Comparison of ENCODE assay signal across 8 mouse cellular contexts in genomic region chr11:84871046-84871445, GRCm38 (mm10). TPM values are rescaled to one million over a fixed set of nuclear protein-coding genes. Genes with fewer than 3 reads are reported as not detected.
A peak's percentile ranks its signal among the peaks of the same experiment; 100 is the strongest.
DNase-seq lines count a peak whose midpoint lies in the region; ATAC-seq and TF ChIP-seq lines count a peak whose summit lies in the region.

No protein-coding gene starts in this region.

- peak overlapping the region; percentile 84 for H3K4me2 ChIP-seq in heart, embryonic 14.5 days (ENCODE audit: low read length)
- H3K4me2 ChIP-seq in embryonic facial prominence, embryonic 12.5 days (replicated peaks): peak overlapping the region; percentile 72
- peak overlapping the region; percentile 61 for H3K4me2 ChIP-seq in kidney, embryonic 16.5 days (replicated peaks; ENCODE audit: low read depth, low read length)
- peak overlapping the region; percentile 84 for H3K4me2 ChIP-seq in neural tube, embryonic 14.5 days (ENCODE audit: low read depth, low read length)

- intact Hi-C loops in heart, postnatal 10 days (cut with DNase I): loop anchor here (1.0 kb wide), 1 partner anchor 8 kb away; no protein-coding TSS in a partner anchor

- H3K4me3 ChIP-seq in heart, embryonic 14.5 days (ENCODE audit: control insufficient read depth in 1 of 2, insufficient read depth in 1 of 2, low read depth in 1 of 2, low read length in 2 of 2): peak overlapping the region; percentile 96 to 98
- H3K4me3 ChIP-seq in ES-Bruce4 (ENCODE audit: low read depth, low read length): peak overlapping the region; percentile 93
- H3K4me3 ChIP-seq in embryonic facial prominence, embryonic 12.5 days: peak overlapping the region; percentile 93
- H3K4me3 ChIP-seq in kidney, embryonic 16.5 days (ENCODE audit: low read length): peak overlapping the region; percentile 97
- peak overlapping the region; percentile 90 for H3K4me3 ChIP-seq in neural tube, embryonic 14.5 days (ENCODE audit: low read depth, low read length)

- under 1% methylated on average over 10 of the region's 10 CpGs for WGBS in heart, embryonic 14.5 days
- WGBS in embryonic facial prominence, embryonic 12.5 days: under 1% methylated on average over 10 of the region's 10 CpGs
- 2% methylated on average over 10 of the region's 10 CpGs for WGBS in kidney, embryonic 16.5 days
- 3% methylated on average over 10 of the region's 10 CpGs for WGBS in neural tube, embryonic 14.5 days

- H3K9ac ChIP-seq in heart, embryonic 14.5 days (ENCODE audit: low read length): peak overlapping the region; percentile 96
- H3K9ac ChIP-seq in ES-Bruce4 (ENCODE audit: low read depth, poor library complexity, severe bottlenecking): peak overlapping the region; percentile 99
- H3K9ac ChIP-seq in embryonic facial prominence, embryonic 12.5 days: peak overlapping the region; percentile 92
- peak overlapping the region; percentile 95 for H3K9ac ChIP-seq in kidney, embryonic 16.5 days (replicated peaks; ENCODE audit: low read length)
- H3K9ac ChIP-seq in neural tube, embryonic 14.5 days (replicated peaks; ENCODE audit: low read depth, low read length): peak overlapping the region; percentile 92

- peaks cover 11% of the 10 kb centered on the region; the same call in 1 of the 2 replicates for H3K36me3 ChIP-seq in heart, embryonic 14.5 days (ENCODE audit: control insufficient read depth, insufficient read depth, low read length)
- H3K36me3 ChIP-seq in ES-Bruce4 (ENCODE audit: control insufficient read depth, insufficient read depth, low read length, poor library complexity, severe bottlenecking): peaks cover 7% of the 10 kb centered on the region
- no peaks in the 10 kb centered on the region for H3K36me3 ChIP-seq in embryonic facial prominence, embryonic 12.5 days
- no peaks in the 10 kb centered on the region for H3K36me3 ChIP-seq in kidney, embryonic 16.5 days (ENCODE audit: insufficient read depth, low read length)
- H3K36me3 ChIP-seq in neural tube, embryonic 14.5 days (ENCODE audit: control insufficient read depth, insufficient read depth, low read length): no peaks in the 10 kb centered on the region

- H3K9me3 ChIP-seq in heart, embryonic 14.5 days (ENCODE audit: control insufficient read depth, low read length): no peaks in the 10 kb centered on the region
- H3K9me3 ChIP-seq in ES-Bruce4 (replicated peaks; ENCODE audit: control insufficient read depth, insufficient read depth, low read length, poor library complexity, severe bottlenecking): no peaks in the 10 kb centered on the region
- H3K9me3 ChIP-seq in embryonic facial prominence, embryonic 12.5 days: no peaks in the 10 kb centered on the region
- H3K9me3 ChIP-seq in kidney, embryonic 16.5 days (ENCODE audit: low read length): no peaks in the 10 kb centered on the region
- H3K9me3 ChIP-seq in neural tube, embryonic 14.5 days (ENCODE audit: control insufficient read depth, low read length): no peaks in the 10 kb centered on the region

- no peak for DNase-seq in heart, postnatal 10 days
- DNase-seq in urinary bladder, postnatal 25 days (ENCODE audit: low spot score): no peak
- DNase-seq in ovary, postnatal 10 days (ENCODE audit: low spot score): no peak

- H3K4me1 ChIP-seq in heart, embryonic 14.5 days (ENCODE audit: control insufficient read depth in 2 of 2, insufficient read depth in 2 of 2, low read length in 2 of 2): peaks cover 0 to 17% of the 10 kb centered on the region in 2 experiments; a peak in 2 of 4 replicates
- H3K4me1 ChIP-seq in ES-Bruce4 (ENCODE audit: control insufficient read depth, insufficient read depth, low read length): no peaks in the 10 kb centered on the region
- H3K4me1 ChIP-seq in embryonic facial prominence, embryonic 12.5 days: peaks cover 16% of the 10 kb centered on the region
- H3K4me1 ChIP-seq in kidney, embryonic 16.5 days (ENCODE audit: insufficient read depth, low read length): peaks cover 21% of the 10 kb centered on the region
- H3K4me1 ChIP-seq in neural tube, embryonic 14.5 days (ENCODE audit: control insufficient read depth, insufficient read depth, low read length): peaks cover 17% of the 10 kb centered on the region

- H3K27ac ChIP-seq in heart, embryonic 14.5 days (replicated peaks in 1 of 2; ENCODE audit: control insufficient read depth in 1 of 2, insufficient read depth in 1 of 2, low read depth in 2 of 2, low read length in 2 of 2): peak overlapping the region; percentile 98 to 100
- H3K27ac ChIP-seq in ES-Bruce4 (ENCODE audit: insufficient read depth, low read length): peak overlapping the region; percentile 79
- peak overlapping the region; percentile 94 for H3K27ac ChIP-seq in embryonic facial prominence, embryonic 12.5 days
- H3K27ac ChIP-seq in kidney, embryonic 16.5 days (ENCODE audit: low read length): peak overlapping the region; percentile 99
- peak overlapping the region; percentile 99 for H3K27ac ChIP-seq in neural tube, embryonic 14.5 days (ENCODE audit: low read depth, low read length)

- TF ChIP-seq POLR2A in ES-Bruce4 (IDR thresholded peaks at IDR 0.05; ENCODE audit: insufficient read depth, low read length): no peak

- peak; percentile 22; the same call in 1 of the 2 replicates for ATAC-seq in heart, embryonic 14.5 days (ENCODE audit: insufficient number of reproducible peaks, insufficient read depth, low FRiP score, low read depth)
- 0 out of 2 replicates have a peak, but pooled peaks have one; percentile 6 for ATAC-seq in embryonic facial prominence, embryonic 12.5 days (ENCODE audit: insufficient number of reproducible peaks, insufficient read depth, low FRiP score, low TSS enrichment)
- ATAC-seq in kidney, embryonic 16.5 days (ENCODE audit: low FRiP score, low TSS enrichment): peak; percentile 52
- ATAC-seq in neural tube, embryonic 14.5 days (ENCODE audit: low read depth): peak; percentile 55

- TF ChIP-seq CTCF in ES-Bruce4 (IDR thresholded peaks at IDR 0.05; ENCODE audit: low read depth, low read length): no peak

- no peaks in the 10 kb centered on the region for H3K27me3 ChIP-seq in heart, embryonic 14.5 days (ENCODE audit: control insufficient read depth, insufficient read depth, low read length)
- no peaks in the 10 kb centered on the region for H3K27me3 ChIP-seq in ES-Bruce4 (ENCODE audit: control insufficient read depth, insufficient read depth, low read length, poor library complexity, severe bottlenecking)
- H3K27me3 ChIP-seq in embryonic facial prominence, embryonic 12.5 days: no peaks in the 10 kb centered on the region
- H3K27me3 ChIP-seq in kidney, embryonic 16.5 days (ENCODE audit: insufficient read depth, low read length): no peaks in the 10 kb centered on the region
- H3K27me3 ChIP-seq in neural tube, embryonic 14.5 days (ENCODE audit: control insufficient read depth, insufficient read depth, low read length): no peaks in the 10 kb centered on the region

- TF ChIP-seq EP300 in ES-Bruce4 (IDR thresholded peaks at IDR 0.05; ENCODE audit: insufficient read depth, low read depth, low read length): no peak

RNA-seq across cellular contexts. Expression of gene Ggnbp2, which starts 0.4 kb away (rescaled TPM):
- 49.9 and 54.4 TPM in 2 replicates for polyA plus RNA-seq in heart, embryonic 14.5 days (2014; fragmentation: Nextera tagmentation; extraction: Ambion mirVana)
- 10 to 100 TPM; 54.5 to 62.1 TPM for total RNA-seq in heart, postnatal 10 days (2021)
- 86.0 and 89.8 TPM in 2 replicates for polyA plus RNA-seq in ES-Bruce4 (2011; ENCODE audit: insufficient read depth, insufficient read length, low read depth, missing spikeins)
- polyA plus RNA-seq in embryonic facial prominence, embryonic 12.5 days (2016; fragmentation: Nextera tagmentation; extraction: Ambion mirVana): 73.6 and 75.1 TPM in 2 replicates
- 62.6 and 63.3 TPM in 2 replicates for polyA plus RNA-seq in kidney, embryonic 16.5 days (2015; fragmentation: Nextera tagmentation; extraction: Ambion mirVana)
- 74.7 and 85.7 TPM in 2 replicates for polyA plus RNA-seq in neural tube, embryonic 14.5 days (2014; fragmentation: Nextera tagmentation; extraction: Ambion mirVana)

RNA-seq across cellular contexts. Expression of gene Myo19, which starts 8.9 kb away (rescaled TPM):
- polyA plus RNA-seq in heart, embryonic 14.5 days (2014; fragmentation: Nextera tagmentation; extraction: Ambion mirVana): 5.8 and 6.6 TPM in 2 replicates
- total RNA-seq in heart, postnatal 10 days (2021): 10 to 100 TPM; 10.5 to 10.9 TPM
- 19.0 and 19.5 TPM in 2 replicates for polyA plus RNA-seq in ES-Bruce4 (2011; ENCODE audit: insufficient read depth, insufficient read length, low read depth, missing spikeins)
- polyA plus RNA-seq in embryonic facial prominence, embryonic 12.5 days (2016; fragmentation: Nextera tagmentation; extraction: Ambion mirVana): 10.2 and 10.7 TPM in 2 replicates
- polyA plus RNA-seq in kidney, embryonic 16.5 days (2015; fragmentation: Nextera tagmentation; extraction: Ambion mirVana): 11.8 and 13.9 TPM in 2 replicates
- polyA plus RNA-seq in neural tube, embryonic 14.5 days (2014; fragmentation: Nextera tagmentation; extraction: Ambion mirVana): 6.4 and 6.9 TPM in 2 replicates

RNA-seq across cellular contexts. Expression of gene Pigw, which starts 9.0 kb away (rescaled TPM):
- polyA plus RNA-seq in heart, embryonic 14.5 days (2014; fragmentation: Nextera tagmentation; extraction: Ambion mirVana): 2.8 and 3.0 TPM in 2 replicates
- total RNA-seq in heart, postnatal 10 days (2021): 1 to 10 TPM; 5.5 to 6.7 TPM
- polyA plus RNA-seq in ES-Bruce4 (2011; ENCODE audit: insufficient read depth, insufficient read length, low read depth, missing spikeins): 10.8 and 11.2 TPM in 2 replicates
- 2.3 and 2.6 TPM in 2 replicates for polyA plus RNA-seq in embryonic facial prominence, embryonic 12.5 days (2016; fragmentation: Nextera tagmentation; extraction: Ambion mirVana)
- 3.8 and 4.3 TPM in 2 replicates for polyA plus RNA-seq in kidney, embryonic 16.5 days (2015; fragmentation: Nextera tagmentation; extraction: Ambion mirVana)
- polyA plus RNA-seq in neural tube, embryonic 14.5 days (2014; fragmentation: Nextera tagmentation; extraction: Ambion mirVana): 2.8 and 2.9 TPM in 2 replicates

RNA-seq across cellular contexts. Expression of gene Dhrs11, which starts 42.3 kb away (rescaled TPM):
- polyA plus RNA-seq in heart, embryonic 14.5 days (2014; fragmentation: Nextera tagmentation; extraction: Ambion mirVana): 46.5 and 56.5 TPM in 2 replicates
- total RNA-seq in heart, postnatal 10 days (2021): 10 to 100 TPM; 89.9 to 97.0 TPM
- 5.0 and 7.0 TPM in 2 replicates for polyA plus RNA-seq in ES-Bruce4 (2011; ENCODE audit: insufficient read depth, insufficient read length, low read depth, missing spikeins)
- polyA plus RNA-seq in embryonic facial prominence, embryonic 12.5 days (2016; fragmentation: Nextera tagmentation; extraction: Ambion mirVana): 12.3 and 13.5 TPM in 2 replicates
- polyA plus RNA-seq in kidney, embryonic 16.5 days (2015; fragmentation: Nextera tagmentation; extraction: Ambion mirVana): 13.1 and 14.9 TPM in 2 replicates
- polyA plus RNA-seq in neural tube, embryonic 14.5 days (2014; fragmentation: Nextera tagmentation; extraction: Ambion mirVana): 7.9 and 9.9 TPM in 2 replicates

RNA-seq across cellular contexts. Expression of gene Znhit3, which starts 45.1 kb away (rescaled TPM):
- polyA plus RNA-seq in heart, embryonic 14.5 days (2014; fragmentation: Nextera tagmentation; extraction: Ambion mirVana): 38.5 and 42.6 TPM in 2 replicates
- total RNA-seq in heart, postnatal 10 days (2021): 1 to 10 TPM; 9.5 TPM
- 37.0 and 39.6 TPM in 2 replicates for polyA plus RNA-seq in ES-Bruce4 (2011; ENCODE audit: insufficient read depth, insufficient read length, low read depth, missing spikeins)
- 63.8 and 65.3 TPM in 2 replicates for polyA plus RNA-seq in embryonic facial prominence, embryonic 12.5 days (2016; fragmentation: Nextera tagmentation; extraction: Ambion mirVana)
- 57.6 and 61.6 TPM in 2 replicates for polyA plus RNA-seq in kidney, embryonic 16.5 days (2015; fragmentation: Nextera tagmentation; extraction: Ambion mirVana)
- polyA plus RNA-seq in neural tube, embryonic 14.5 days (2014; fragmentation: Nextera tagmentation; extraction: Ambion mirVana): 70.9 and 86.2 TPM in 2 replicates
